Mouse (Mus musculus): ENCODE results near the gene Arhgef33. TPM values are rescaled to one million over a fixed set of nuclear protein-coding genes. Genes with fewer than 3 reads are reported as not detected.

The Arhgef33 gene
- polyA plus RNA-seq, 1 experiment from 2014 or later = 0.32 TPM

DNA sequence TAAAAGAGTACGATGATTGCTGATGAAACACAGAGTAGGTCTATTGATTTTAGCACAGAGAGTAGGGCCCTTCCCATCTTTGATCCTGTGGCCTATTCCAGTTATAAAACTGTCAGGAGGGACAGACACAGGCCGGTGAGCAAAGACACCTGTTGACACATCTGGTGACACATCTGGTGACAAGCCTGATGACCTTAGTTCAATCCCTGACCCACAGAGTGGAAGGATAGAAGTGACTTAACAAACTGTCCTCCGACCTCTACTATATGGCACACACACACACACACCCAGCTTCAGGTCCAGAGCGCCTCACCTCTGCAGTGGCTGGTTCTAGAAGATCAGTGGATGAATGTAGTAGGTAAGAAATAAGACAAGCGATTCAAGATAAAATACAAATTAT lies 139.3 kb downstream of the Arhgef33 start:
- Histone ChIP-seq H3K27ac (ENCODE audit: low read length) (no peak overlapping the region), H3K4me1 (ENCODE audit: control insufficient read depth, low read depth, low read length) (no peaks in the 10 kb centered on the region), H3K36me3 (ENCODE audit: control insufficient read depth, insufficient read depth) (peaks cover 4% of the 10 kb centered on the region), H3K27me3 (ENCODE audit: control insufficient read depth, insufficient read depth, low read depth, low read length) (no peaks in the 10 kb centered on the region), H3K4me2 (ENCODE audit: low read depth, low read length) (no peak overlapping the region), H3K9ac (ENCODE audit: low read depth, low read length) (no peak overlapping the region), H3K4me3 (ENCODE audit: low read depth, low read length) (no peak overlapping the region), H3K9me3 (replicated peaks; ENCODE audit: control insufficient read depth, low read length) (no peaks in the 10 kb centered on the region)
- 72% methylated on average over 5 of the region's 5 CpGs for WGBS (ENCODE audit: insufficient replicate concordance)
- ATAC-seq (ENCODE audit: low read depth) = no peak

Other genes starting within 250 kb of the Arhgef33 start
- 17.2 and 17.7 TPM in 2 replicates for gene Hnrnpll, start 245.1 kb upstream of the Arhgef33 start, polyA plus RNA-seq (2015; fragmentation: Nextera tagmentation; extraction: Ambion mirVana)
- 40.1 and 42.9 TPM in 2 replicates for gene Galm, start 179.9 kb upstream of the Arhgef33 start, polyA plus RNA-seq (2015; fragmentation: Nextera tagmentation; extraction: Ambion mirVana)
- gene Srsf7, start 100.1 kb upstream of the Arhgef33 start, polyA plus RNA-seq (2015; fragmentation: Nextera tagmentation; extraction: Ambion mirVana) = 178 and 195 TPM in 2 replicates
- gene Ttc39d, start 99.9 kb upstream of the Arhgef33 start, polyA plus RNA-seq (2015; fragmentation: Nextera tagmentation; extraction: Ambion mirVana) = not detected in 2 replicates
- 21.3 and 25.3 TPM in 2 replicates for gene Gemin6, start 83.0 kb upstream of the Arhgef33 start, polyA plus RNA-seq (2015; fragmentation: Nextera tagmentation; extraction: Ambion mirVana)
- 6.4 and 7.9 TPM in 2 replicates for gene Morn2, start 17.2 kb upstream of the Arhgef33 start, polyA plus RNA-seq (2015; fragmentation: Nextera tagmentation; extraction: Ambion mirVana)
- 3.8 and 4.8 TPM in 2 replicates for gene Dhx57, start 16.9 kb upstream of the Arhgef33 start, polyA plus RNA-seq (2015; fragmentation: Nextera tagmentation; extraction: Ambion mirVana)
- gene Gm10190, start 66.1 kb downstream of the Arhgef33 start, polyA plus RNA-seq (2015; fragmentation: Nextera tagmentation; extraction: Ambion mirVana) = not detected in 2 replicates
- 0.76 and 0.85 TPM in 2 replicates for gene Sos1, start 173.0 kb downstream of the Arhgef33 start, polyA plus RNA-seq (2015; fragmentation: Nextera tagmentation; extraction: Ambion mirVana)